Mouse (Mus musculus) heart, postnatal 0 days (tissue): ENCODE data around the gene Gm21974. TPM values are rescaled to one million over a fixed set of nuclear protein-coding genes. Genes with fewer than 3 reads are reported as not detected.
"Not testable (repeated sequence)": the region's sequence is repeated elsewhere in the genome, so short reads cannot be mapped to it uniquely, and the experiment has no call there.

Experiments
- ATAC-seq: fragments of 200-750 bp; cut with Nextera tagmentation; 2 replicates; pipeline ENCODE4 v1.8.0; 2017; ENCODE audit warnings: low read depth, moderate number of reproducible peaks, moderate library complexity; ENCODE audit not compliant: insufficient read depth
- DNase-seq: peaks from one replicate; pipeline ENCODE4 v3.0.0-alpha.2; 2016; ENCODE audit warnings: low spot score
- H3K27ac ChIP-seq: fragments of 300-500 bp; sonication (generic); 2 replicates; pipeline ENCODE4 v1.5.1; 2014; ENCODE audit warnings: low read depth, mild to moderate bottlenecking
- H3K27me3 ChIP-seq: fragments of 300-500 bp; sonication (generic); 2 replicates; pipeline ENCODE4 v1.6.1; 2014; ENCODE audit warnings: low read length, mixed read lengths; ENCODE audit not compliant: control insufficient read depth, insufficient read depth
- H3K36me3 ChIP-seq: fragments of 300-500 bp; sonication (generic); replicated peaks from 2 replicates; pipeline ENCODE4 v1.6.1; 2014; ENCODE audit warnings: low read length, mixed read lengths; ENCODE audit not compliant: control insufficient read depth, insufficient read depth
- H3K4me1 ChIP-seq: fragments of 300-500 bp; sonication (generic); 2 replicates; pipeline ENCODE4 v1.6.1; 2014; ENCODE audit warnings: antibody characterized with exemption; ENCODE audit not compliant: control insufficient read depth, insufficient read depth
- H3K4me2 ChIP-seq: fragments of 300-500 bp; sonication (generic); 2 replicates; pipeline ENCODE4 v1.6.1; 2014; ENCODE audit warnings: low read depth, mild to moderate bottlenecking, low read length, moderate library complexity
- H3K4me3 ChIP-seq: fragments of 300-500 bp; sonication (generic); 2 replicates; pipeline ENCODE4 v1.5.1; 2014; ENCODE audit warnings: low read depth, low read length
- H3K9ac ChIP-seq: fragments of 300-500 bp; sonication (generic); replicated peaks from 2 replicates; pipeline ENCODE4 v1.6.1; 2014; ENCODE audit warnings: low read depth, low read length, mixed read lengths
- H3K9me3 ChIP-seq: fragments of 300-500 bp; sonication (generic); replicated peaks from 2 replicates; pipeline ENCODE4 v1.6.1; 2016; ENCODE audit warnings: low read length; ENCODE audit not compliant: control insufficient read depth
- CTCF ChIP-seq: IDR thresholded peaks from 2 replicates; pipeline ENCODE4 v1.5.1; 2016; ENCODE audit warnings: antibody characterized with exemption, control low read depth, low read depth
- EP300 ChIP-seq: IDR thresholded peaks from 2 replicates; pipeline ENCODE4 v1.6.1; 2016; ENCODE audit warnings: antibody characterized with exemption, low read depth
- WGBS: fragments of 180-500 bp; shearing (Covaris S2); extraction: QIAGEN DNeasy Blood & Tissue Kit; methylation state at CpG from one replicate; pipeline ENCODE4 v1.1.7; 2014; 5-methylcytosine and 5-hydroxymethylcytosine counted together
- polyA plus RNA-seq: library from polyadenylated mRNA; unstranded; fragments of >200 nt; fragmentation: Nextera tagmentation; extraction: Ambion mirVana; gene quantifications from 2 replicates; pipeline ENCODE4 v1.2.1, GENCODE M21; 2015
- total RNA-seq: library from RNA; depleted of rRNA; stranded (reverse); fragments of >200 nt; gene quantifications from 2 replicates; pipeline ENCODE4 v1.2.3, GENCODE M21; 2014; ENCODE audit warnings: low replicate concordance; rRNA removed

Gene Gm21974
- 1.1 TPM in 1 of 2 replicates, not detected in the other for total RNA-seq
- polyA plus RNA-seq, result not detected in 2 replicates

DNA sequence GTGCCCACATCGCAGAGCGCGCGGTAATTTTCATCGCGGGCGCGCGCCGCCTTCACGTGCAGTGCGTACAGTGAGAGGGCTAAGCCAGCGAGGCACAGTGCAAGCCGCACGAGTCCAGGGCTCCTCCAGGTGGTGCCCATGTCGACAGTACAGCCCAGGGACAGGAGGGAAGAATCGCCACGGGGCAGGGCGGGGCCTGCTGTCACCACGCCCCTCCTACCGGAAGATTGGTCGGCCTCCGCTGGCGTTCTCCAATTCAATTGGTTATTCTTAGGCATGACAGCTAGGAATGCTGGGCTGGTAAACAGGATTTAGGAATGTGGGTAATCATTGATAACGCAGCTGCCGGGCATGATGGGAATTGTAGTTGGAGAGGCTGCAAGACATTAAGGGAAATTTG, at the start of gene Gm21974, which contains the start of gene Vkorc1:
Gm21974 (minus strand) TSS at position 13 of the 400 bp plus-strand sequence.
Vkorc1 (minus strand) TSS at position 176 of the 400 bp plus-strand sequence.
- DNase-seq, result peak; percentile 98
- no peaks in the 10 kb centered on the region for H3K27me3 ChIP-seq
- peaks cover 15% of the 10 kb centered on the region for H3K36me3 ChIP-seq
- H3K27ac ChIP-seq, result peak within 1 kb of the TSS; percentile 78
- H3K4me2 ChIP-seq, result peak within 1 kb of the TSS; percentile 88
- ATAC-seq, result peak; percentile 97
- H3K4me1 ChIP-seq, result peaks cover 6% of the 10 kb centered on the region
- peak within 1 kb of the TSS; percentile 56 for H3K4me3 ChIP-seq
- H3K9ac ChIP-seq, result peak within 1 kb of the TSS; percentile 58
- TF ChIP-seq EP300 (0 out of 2 replicates have a peak, but pooled peaks have one; percentile 29), CTCF (peak; percentile 39)
- WGBS, result under 1% methylated on average over 26 of the region's 26 CpGs
- H3K9me3 ChIP-seq, result no peaks in the 10 kb centered on the region

DNA sequence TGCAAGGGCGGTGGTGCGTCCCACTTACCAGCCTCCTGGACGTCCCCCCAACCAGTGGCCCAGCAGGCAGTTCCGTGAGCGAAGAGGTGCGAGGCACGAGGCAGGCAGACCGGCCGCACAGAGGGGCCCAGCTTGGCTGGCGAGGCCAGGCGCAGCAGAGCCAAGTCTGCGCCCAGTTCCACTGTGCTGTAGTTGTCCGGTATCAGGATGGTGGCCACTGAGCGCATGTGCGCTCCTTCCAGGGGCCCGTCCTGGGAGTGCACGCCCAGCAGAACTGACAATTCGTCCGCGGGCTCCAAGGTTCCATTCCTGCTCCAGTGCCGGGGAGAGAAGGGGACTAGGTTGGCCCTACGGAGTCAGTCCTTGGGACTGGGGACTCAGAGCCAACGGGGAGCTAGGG, 49.4 kb upstream of the Gm21974 start:
- Histone ChIP-seq H3K27ac (no peak overlapping the region), H3K4me2 (peak overlapping the region; percentile 47), H3K27me3 (peaks cover 12% of the 10 kb centered on the region), H3K9me3 (no peaks in the 10 kb centered on the region), H3K9ac (peak overlapping the region; percentile 15; the same call in 1 of the 2 replicates), H3K4me1 (peaks cover 7% of the 10 kb centered on the region; the same call in 1 of the 2 replicates), H3K4me3 (peak overlapping the region; percentile 13; the same call in 1 of the 2 replicates), H3K36me3 (no peaks in the 10 kb centered on the region)
- ATAC-seq (peak; percentile 71), DNase-seq (peak; percentile 39)
- 4% methylated on average over 22 of the region's 23 CpGs for WGBS
- TF ChIP-seq CTCF (no peak), EP300 (no peak)

DNA sequence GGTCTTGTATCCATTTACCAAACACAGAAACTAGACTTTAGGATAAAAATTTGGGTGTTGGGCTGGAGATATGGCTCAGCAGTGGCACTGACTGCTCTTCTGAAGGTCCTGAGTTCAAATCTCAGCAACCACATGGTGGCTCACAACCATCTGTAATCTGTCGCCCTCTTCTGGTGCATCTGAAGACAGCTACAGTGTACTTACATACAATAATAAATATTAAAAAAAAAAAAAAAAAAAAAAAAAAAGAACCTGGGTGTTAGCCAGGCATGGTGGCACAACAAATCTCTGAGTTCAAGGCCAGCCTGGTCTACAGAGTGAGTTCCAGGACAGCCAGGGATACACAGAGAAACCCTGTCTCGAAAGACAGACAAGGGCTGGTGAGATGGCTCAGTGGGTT, 46.8 kb upstream of the Gm21974 start:
- H3K36me3 ChIP-seq, H3K9ac ChIP-seq, H3K4me3 ChIP-seq, DNase-seq, H3K4me2 ChIP-seq, ATAC-seq, H3K4me1 ChIP-seq, H3K9me3 ChIP-seq, H3K27ac ChIP-seq: not testable (repeated sequence)
- peaks cover 12% of the 10 kb centered on the region for H3K27me3 ChIP-seq
- WGBS, result 49% methylated on average over 2 of the region's 2 CpGs

DNA sequence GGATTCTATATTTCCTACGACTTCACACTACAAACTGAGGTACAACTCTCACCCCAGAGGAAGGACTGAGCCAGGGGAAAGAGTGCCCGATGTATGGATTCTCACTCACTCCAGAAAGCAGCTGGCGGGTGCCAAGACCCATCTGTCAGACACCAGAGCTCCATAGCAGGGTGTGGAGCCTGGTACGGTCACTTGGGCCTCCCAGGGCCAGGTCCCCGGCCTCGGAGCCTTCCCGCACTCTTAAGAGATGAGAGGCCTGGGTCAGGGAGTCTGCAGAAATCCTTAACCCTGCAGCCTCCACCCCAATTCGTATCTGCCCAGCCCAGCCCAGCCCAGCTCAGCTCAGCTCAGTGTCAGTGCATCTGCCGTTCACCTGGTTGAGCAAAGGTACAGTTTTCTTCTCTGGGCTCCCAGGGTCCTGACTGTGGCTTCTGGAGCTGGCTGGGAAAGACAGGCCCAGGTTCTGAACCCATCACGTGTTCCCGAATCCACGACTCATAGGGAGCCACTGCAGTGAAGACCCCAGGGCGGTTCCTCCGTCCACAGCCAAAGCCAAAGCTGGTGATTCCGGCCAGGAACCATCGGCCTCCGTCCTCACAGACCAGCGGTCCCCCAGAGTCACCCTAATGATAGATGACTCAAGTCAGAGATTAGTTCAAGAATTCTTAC, 41.1 kb upstream of the Gm21974 start:
- WGBS, result 53% methylated on average over 18 of the region's 18 CpGs
- no peaks in the 10 kb centered on the region for H3K27me3 ChIP-seq
- peak overlapping the region; percentile 60 for H3K4me3 ChIP-seq
- no peak overlapping the region for H3K27ac ChIP-seq
- no peaks in the 10 kb centered on the region for H3K4me1 ChIP-seq
- peak overlapping the region; percentile 52; the same call in 1 of the 2 replicates for H3K9ac ChIP-seq
- no peak for TF ChIP-seq CTCF
- no peak for TF ChIP-seq EP300
- no peaks in the 10 kb centered on the region for H3K36me3 ChIP-seq
- ATAC-seq (no peak), DNase-seq (no peak)
- peak overlapping the region; percentile 82 for H3K4me2 ChIP-seq
- H3K9me3 ChIP-seq, result no peaks in the 10 kb centered on the region

DNA sequence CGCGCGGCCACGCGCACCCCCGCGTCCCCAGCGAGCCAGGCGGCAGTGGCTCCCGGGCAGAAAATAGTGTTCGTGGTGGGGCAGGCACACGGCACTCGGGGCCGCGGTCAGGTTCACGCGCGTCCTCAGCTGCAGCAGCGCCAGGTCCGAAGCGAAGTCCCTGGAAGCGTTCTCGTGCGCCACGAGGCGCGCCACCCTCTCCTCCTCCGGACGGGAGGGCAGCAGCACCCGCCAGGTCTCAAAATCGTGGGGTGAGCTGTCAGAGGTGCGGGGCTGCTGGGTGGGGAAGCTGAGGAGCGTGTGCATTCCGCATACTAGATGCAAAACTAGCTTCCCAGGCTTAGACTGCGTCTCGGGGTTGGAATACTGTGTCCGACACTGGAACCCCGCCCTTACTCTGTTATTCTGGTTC, 40.5 kb upstream of the Gm21974 start:
- no peaks in the 10 kb centered on the region for H3K36me3 ChIP-seq
- peak overlapping the region; percentile 21; the same call in 1 of the 2 replicates for H3K27ac ChIP-seq
- under 1% methylated on average over 32 of the region's 38 CpGs for WGBS
- no peaks in the 10 kb centered on the region for H3K27me3 ChIP-seq
- peak overlapping the region; percentile 52 for H3K9ac ChIP-seq
- no peaks in the 10 kb centered on the region for H3K4me1 ChIP-seq
- H3K4me2 ChIP-seq, result peak overlapping the region; percentile 82
- TF ChIP-seq EP300 (no peak), CTCF (no peak)
- DNase-seq (no peak), ATAC-seq (no peak; the same call in 1 of the 2 replicates)
- peak overlapping the region; percentile 60 for H3K4me3 ChIP-seq
- no peaks in the 10 kb centered on the region for H3K9me3 ChIP-seq
